Mouse (Mus musculus): ENCODE data around the gene Cox7b.

DNA sequence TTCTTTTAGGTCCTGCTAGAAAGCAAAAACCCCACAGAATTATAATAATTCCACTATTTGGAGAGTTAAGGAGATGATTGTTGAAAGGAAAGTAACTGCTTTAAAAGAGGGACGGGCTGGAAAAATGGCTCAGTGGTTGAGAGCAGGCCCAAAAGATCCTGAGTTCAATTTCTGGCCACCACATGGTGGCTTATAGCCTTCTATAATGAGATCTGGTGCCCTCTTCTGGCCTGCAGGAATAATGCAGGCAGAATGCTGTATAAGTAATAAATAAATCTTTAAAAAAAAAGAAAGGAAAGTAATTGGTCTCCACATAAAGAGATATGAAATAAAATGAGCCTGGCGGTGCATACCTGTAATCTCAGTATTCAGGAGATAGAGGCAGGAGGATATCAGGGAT is 2.3 kb upstream of the Cox7b start:
- TF ChIP-seq CTCF (conservative IDR thresholded peaks at IDR 0.05; ENCODE audit: insufficient read depth, insufficient read length, low read depth, low read length) (peak; percentile 29; the same call in 1 of the 2 replicates), POLR2A (IDR thresholded peaks at IDR 0.05; ENCODE audit: low read depth, low read length) (no peak)

Measured in kidney, adult 2 months (tissue).